Mouse (Mus musculus): ENCODE measurements around the gene D430042O09Rik.

The D430042O09Rik gene

GRCm38 (mm10) chr7:125740521-125740920, 32.8 kb downstream of the D430042O09Rik start:
- DNase-seq (ENCODE audit: low read depth, low spot score): no peak

- no peak for DNase-seq (ENCODE audit: low read depth, low spot score)
Measured at GRCm38 (mm10) chr7:125741271-125741703, 33.6 kb downstream of the D430042O09Rik start.

GRCm38 (mm10) chr7:125744774-125745173, 37.1 kb downstream of the D430042O09Rik start:
- no peak for DNase-seq (ENCODE audit: low read depth, low spot score)

GRCm38 (mm10) chr7:125746621-125747315, 39.1 kb downstream of the D430042O09Rik start:
- DNase-seq (ENCODE audit: low read depth, low spot score): no peak

DNA sequence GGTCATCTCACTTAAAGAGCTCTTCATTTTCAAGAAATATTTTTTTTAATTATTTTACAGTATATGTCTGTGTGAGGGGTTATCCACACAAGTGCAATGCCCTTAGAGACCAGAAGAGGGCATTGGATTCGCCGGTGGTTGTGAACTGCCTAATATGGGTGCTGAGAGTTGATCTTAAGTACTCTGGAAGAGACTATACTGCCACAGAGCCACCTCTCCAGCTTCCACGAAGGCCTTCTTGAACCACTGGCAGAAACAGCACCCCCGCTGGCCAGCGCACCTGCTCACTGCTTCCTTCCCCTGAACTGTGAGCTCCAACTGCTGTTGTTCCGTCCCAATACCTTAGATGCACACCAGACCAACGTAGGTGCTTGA, 39.6 kb downstream of the D430042O09Rik start:
- peak; percentile 36 for DNase-seq (ENCODE audit: low read depth, low spot score)

GRCm38 (mm10) chr7:125748186-125748585, 40.5 kb downstream of the D430042O09Rik start:
- peak; percentile 46 for DNase-seq (ENCODE audit: low read depth, low spot score)

DNA sequence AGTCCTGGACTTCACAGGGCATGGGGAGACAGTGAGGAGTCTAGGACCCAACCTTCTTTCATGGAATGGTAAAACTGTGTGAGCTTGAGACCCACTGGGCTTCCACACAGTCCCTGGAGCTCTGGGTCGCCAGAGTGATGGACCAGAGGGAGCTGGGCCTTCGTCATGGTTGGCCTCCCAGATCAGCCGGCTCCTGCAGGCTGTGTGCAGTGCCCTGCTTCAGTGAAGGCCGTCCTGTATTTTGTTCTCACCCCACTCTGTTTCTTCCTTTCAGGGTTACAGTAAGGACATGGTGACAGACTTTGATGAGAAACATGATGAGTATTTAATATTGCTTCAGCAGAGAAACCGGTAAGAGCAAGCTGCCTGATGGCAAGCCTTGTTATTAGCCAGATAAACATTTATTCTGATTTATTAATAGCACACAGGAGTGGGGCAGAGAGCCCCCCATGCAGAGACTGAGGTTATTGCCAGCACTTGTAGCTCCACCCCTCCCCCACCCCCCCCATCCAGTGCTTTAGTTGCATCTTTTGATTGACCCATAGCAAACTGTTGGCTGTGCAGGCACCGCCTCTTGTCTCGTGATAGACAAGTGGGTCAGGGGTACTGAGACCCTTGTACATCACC, 45.1 kb downstream of the D430042O09Rik start:
- DNase-seq (ENCODE audit: low read depth, low spot score): no peak

- no peak for DNase-seq (ENCODE audit: low read depth, low spot score)
Measured at GRCm38 (mm10) chr7:125753326-125753715, 45.6 kb downstream of the D430042O09Rik start.

GRCm38 (mm10) chr7:125756806-125757205, 49.1 kb downstream of the D430042O09Rik start:
- DNase-seq (ENCODE audit: low read depth, low spot score): no peak

GRCm38 (mm10) chr7:125757896-125758623, 50.4 kb downstream of the D430042O09Rik start:
- DNase-seq (ENCODE audit: low read depth, low spot score): no peak

GRCm38 (mm10) chr7:125762289-125762688, 54.6 kb downstream of the D430042O09Rik start:
- peak; percentile 24 for DNase-seq (ENCODE audit: low read depth, low spot score)

GRCm38 (mm10) chr7:125762883-125763830, 55.5 kb downstream of the D430042O09Rik start:
- no peak for DNase-seq (ENCODE audit: low read depth, low spot score)

DNA sequence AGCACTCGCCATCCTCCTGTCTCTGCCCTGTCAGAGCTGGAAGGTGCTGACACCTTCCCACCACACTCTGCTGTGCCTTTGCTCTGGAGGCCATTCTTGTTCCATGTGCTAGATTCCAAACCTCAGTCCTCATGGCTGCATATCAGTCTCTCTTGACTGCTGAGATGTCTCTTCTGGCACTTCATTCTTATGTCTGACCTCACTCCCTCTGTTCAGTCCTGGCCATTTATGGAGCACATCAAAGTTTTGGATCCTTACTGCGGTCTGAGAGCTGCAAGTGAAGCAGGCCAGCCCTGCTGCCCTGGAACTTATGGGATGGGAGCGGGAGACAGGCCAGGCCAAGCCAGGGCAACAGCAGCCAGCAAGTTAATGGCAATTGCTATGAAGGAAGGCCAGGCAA, 56.7 kb downstream of the D430042O09Rik start:
- DNase-seq (ENCODE audit: low read depth, low spot score): no peak

DNA sequence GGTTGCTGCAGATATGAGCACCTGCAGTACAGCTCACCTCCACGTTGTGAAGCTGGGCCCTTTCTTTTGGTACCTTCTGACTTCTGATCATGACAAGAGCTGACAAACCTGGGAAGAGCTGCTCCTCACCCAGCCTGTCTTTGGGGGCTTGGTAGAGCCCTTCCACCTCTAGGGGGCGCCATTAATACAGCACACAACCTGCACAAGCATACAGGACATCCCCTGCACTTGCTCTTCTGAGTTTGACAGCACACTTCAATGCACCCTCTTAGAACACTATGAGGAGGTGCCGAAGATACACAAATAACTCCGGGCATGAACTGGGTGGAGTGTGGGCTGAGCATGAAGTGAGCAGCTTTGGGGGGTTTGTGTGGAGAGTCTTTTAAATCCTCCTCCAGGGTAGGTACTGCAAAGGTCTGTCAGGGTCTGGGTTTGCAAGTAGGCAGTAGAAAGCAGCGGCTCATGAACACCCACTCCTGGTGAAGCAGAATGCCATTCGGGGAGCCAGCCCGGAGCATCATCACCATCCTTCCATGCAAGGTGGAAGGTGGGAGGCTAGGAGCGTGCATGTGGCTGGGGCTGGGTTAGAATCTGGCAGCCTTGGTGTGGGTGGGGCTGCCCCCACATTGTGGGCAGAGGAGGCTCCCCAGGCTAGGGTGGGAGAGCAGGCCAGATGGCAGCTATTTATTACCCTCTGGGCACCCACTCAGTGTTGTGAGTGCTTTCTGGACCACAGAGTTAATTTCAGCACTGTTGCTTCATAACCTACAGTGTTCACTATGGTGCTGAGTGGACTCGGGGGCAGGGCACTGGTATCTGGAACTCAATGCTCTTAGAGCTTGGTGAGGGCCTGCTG, 59.5 kb downstream of the D430042O09Rik start:
- DNase-seq (ENCODE audit: low read depth, low spot score): peak; percentile 47

DNA sequence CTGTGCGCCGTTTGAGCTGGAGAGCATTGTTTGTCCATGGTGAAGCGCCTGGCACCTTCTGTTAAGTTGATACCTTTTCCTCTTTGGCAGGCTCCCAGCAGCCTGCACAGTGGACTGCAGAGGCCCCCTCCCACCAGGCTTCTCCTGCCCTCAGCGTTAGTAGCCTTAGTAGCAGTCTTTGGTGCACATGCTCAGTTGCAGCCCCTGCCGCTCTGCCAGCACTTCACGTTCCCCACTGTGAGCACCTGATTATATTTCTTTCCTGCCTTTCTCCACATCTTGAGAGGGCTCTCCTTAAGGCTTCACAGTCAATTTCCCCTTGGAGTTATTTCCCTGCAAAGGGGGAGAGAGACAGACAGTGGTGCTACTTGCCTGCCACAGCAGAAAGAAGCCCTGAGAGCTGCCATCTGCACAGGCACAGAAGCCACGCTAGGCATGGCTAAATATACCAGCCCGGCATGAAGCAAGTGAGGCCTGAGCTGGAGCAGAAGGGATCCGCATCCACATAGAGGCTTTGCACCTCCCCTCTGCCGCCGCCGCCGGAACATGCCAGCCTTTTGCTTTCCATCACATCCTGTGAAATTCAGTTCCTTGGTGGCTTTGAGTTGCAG, 65.4 kb downstream of the D430042O09Rik start:
- no peak for DNase-seq (ENCODE audit: low read depth, low spot score)

GRCm38 (mm10) chr7:125783206-125783605, 75.5 kb downstream of the D430042O09Rik start:
- peak; percentile 18 for DNase-seq (ENCODE audit: low read depth, low spot score)

DNA sequence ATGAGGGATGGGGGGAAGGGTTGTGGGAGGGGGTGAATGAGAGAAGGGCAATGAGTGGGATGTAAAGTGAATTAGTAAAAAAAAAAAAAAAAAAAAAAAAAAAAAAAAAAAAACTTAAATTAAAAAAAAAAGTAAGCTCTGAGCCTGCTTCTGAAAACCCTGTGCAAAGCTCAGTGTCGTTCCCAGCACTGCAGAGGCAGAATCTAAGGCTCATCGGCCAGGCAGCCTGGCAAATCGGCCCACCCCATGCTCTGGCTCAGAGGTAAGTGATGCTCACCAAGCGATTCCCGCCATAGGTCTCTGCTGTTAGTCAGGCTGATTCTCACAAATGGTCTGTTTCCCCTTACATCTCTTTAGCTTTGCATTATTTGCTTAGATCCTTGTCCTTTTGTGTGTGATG, 78.4 kb downstream of the D430042O09Rik start:
- no peak for DNase-seq (ENCODE audit: low read depth, low spot score)

- no peak for DNase-seq (ENCODE audit: low read depth, low spot score)
Measured at GRCm38 (mm10) chr7:125787046-125787445, 79.4 kb downstream of the D430042O09Rik start.

- DNase-seq (ENCODE audit: low read depth, low spot score): no peak
Measured at GRCm38 (mm10) chr7:125790039-125790438, 82.4 kb downstream of the D430042O09Rik start.

- DNase-seq (ENCODE audit: low read depth, low spot score): no peak
Measured at GRCm38 (mm10) chr7:125806571-125806970, 98.9 kb downstream of the D430042O09Rik start.

Data from 3T3-L1 (cell line).